ENCODE assay signal across 13 mouse cellular contexts in genomic region chr11:31133726-31134125, GRCm38 (mm10). TPM values are rescaled to one million over a fixed set of nuclear protein-coding genes. Genes with fewer than 3 reads are reported as not detected.
"Had no signal": no experiment of that assay in that cellular context is flagged by ENCODE, and none has a peak within 500 bp of the region (broad histone marks: within the 10 kb centered on the region; RNA-seq: fewer than 3 reads in every experiment).

No protein-coding gene starts in this region.

RNA-seq across cellular contexts. Expression of gene Gm17332, which starts 48.5 kb away (rescaled TPM):
- total RNA-seq: neutrophil, adult 5-6 weeks had no signal
- polyA plus RNA-seq: neural tube, embryonic 14.5 days; neural tube, embryonic 15.5 days; small intestine, adult 2 months; spleen, adult 2 months; stomach, embryonic 14.5 days; stomach, embryonic 15.5 days; stomach, embryonic 16.5 days; stomach, postnatal 0 days; testis, adult 2 months; thymus, adult 2 months; thymus, postnatal 0 days; urinary bladder, adult 2 months had no signal
